Mouse (Mus musculus) heart, embryonic 12.5 days (tissue): ENCODE measurements around the gene Npb. TPM values are rescaled to one million over a fixed set of nuclear protein-coding genes. Genes with fewer than 3 reads are reported as not detected.
"Not testable (repeated sequence)": the region's sequence is repeated elsewhere in the genome, so short reads cannot be mapped to it uniquely, and the experiment has no call there.

Source experiments
- ATAC-seq: fragments of 200-750 bp; cut with Nextera tagmentation; 2 replicates; pipeline ENCODE4 v1.8.0; 2017; ENCODE audit warnings: moderate TSS enrichment, moderate library complexity; ENCODE audit not compliant: insufficient number of reproducible peaks, low FRiP score
- H3K27ac ChIP-seq: fragments of 300-500 bp; sonication (generic); 2 replicates; pipeline ENCODE4 v1.5.1; 2016; ENCODE audit warnings: mild to moderate bottlenecking, moderate library complexity; ENCODE audit not compliant: poor library complexity, severe bottlenecking
- H3K27me3 ChIP-seq: fragments of 300-500 bp; sonication (generic); replicated peaks from 2 replicates; pipeline ENCODE4 v1.6.1; 2016; ENCODE audit warnings: mild to moderate bottlenecking, moderate library complexity
- H3K36me3 ChIP-seq: fragments of 300-500 bp; sonication (generic); 2 replicates; pipeline ENCODE4 v1.6.1; 2016; ENCODE audit warnings: mild to moderate bottlenecking, moderate library complexity
- H3K4me1 ChIP-seq: fragments of 300-500 bp; sonication (generic); replicated peaks from 2 replicates; pipeline ENCODE4 v1.6.1; 2016; ENCODE audit warnings: mild to moderate bottlenecking
- H3K4me2 ChIP-seq: fragments of 300-500 bp; sonication (generic); 2 replicates; pipeline ENCODE4 v1.6.1; 2016; ENCODE audit warnings: mild to moderate bottlenecking, moderate library complexity
- H3K4me3 ChIP-seq: fragments of 300-500 bp; sonication (generic); 2 replicates; pipeline ENCODE4 v1.5.1; 2016; ENCODE audit warnings: mild to moderate bottlenecking
- H3K9ac ChIP-seq: fragments of 300-500 bp; sonication (generic); 2 replicates; pipeline ENCODE4 v1.6.1; 2016; ENCODE audit warnings: mild to moderate bottlenecking, moderate library complexity
- H3K9me3 ChIP-seq: fragments of 300-500 bp; sonication (generic); replicated peaks from 2 replicates; pipeline ENCODE4 v1.6.1; 2016; ENCODE audit warnings: mild to moderate bottlenecking, moderate library complexity
- WGBS: fragments of 180-500 bp; shearing (Covaris S2); methylation state at CpG from one replicate; pipeline ENCODE4 v1.1.7; 2016; 5-methylcytosine and 5-hydroxymethylcytosine counted together
- polyA plus RNA-seq: library from polyadenylated mRNA; unstranded; fragments of >200 nt; fragmentation: Nextera tagmentation; extraction: Ambion mirVana; gene quantifications from 2 replicates; pipeline ENCODE4 v1.2.1, GENCODE M21; 2016

Gene Npb
- polyA plus RNA-seq, result 13.6 and 20.3 TPM in 2 replicates

GRCm38 (mm10) chr11:120608241-120609034 is at the start of gene Npb:
Npb (plus strand) TSS chr11:120608477.
- peaks cover 72% of the 10 kb centered on the region for H3K36me3 ChIP-seq
- H3K27ac ChIP-seq, result peak within 1 kb of the TSS; percentile 56
- 6% methylated on average over 45 of the region's 45 CpGs for WGBS
- no peak for ATAC-seq
- peak within 1 kb of the TSS; percentile 43 for H3K4me3 ChIP-seq
- H3K27me3 ChIP-seq, result no peaks in the 10 kb centered on the region; the same call in 1 of the 2 replicates
- peak within 1 kb of the TSS; percentile 70 for H3K4me2 ChIP-seq
- H3K9ac ChIP-seq, result peak within 1 kb of the TSS; percentile 70
- peaks cover 33% of the 10 kb centered on the region for H3K4me1 ChIP-seq
- no peaks in the 10 kb centered on the region for H3K9me3 ChIP-seq

GRCm38 (mm10) chr11:120558843-120559242 is 49.4 kb upstream of the Npb start:
- not testable (repeated sequence) for H3K4me2 ChIP-seq, H3K9ac ChIP-seq, H3K27me3 ChIP-seq, H3K9me3 ChIP-seq, ATAC-seq, H3K27ac ChIP-seq, H3K4me3 ChIP-seq
- H3K4me1 ChIP-seq, result peaks cover 15% of the 10 kb centered on the region
- H3K36me3 ChIP-seq, result peaks cover 52% of the 10 kb centered on the region
- 90% methylated on average over 6 of the region's 6 CpGs for WGBS

- H3K36me3 ChIP-seq, result peaks cover 74% of the 10 kb centered on the region
- peaks cover 4% of the 10 kb centered on the region; the same call in 1 of the 2 replicates for H3K9me3 ChIP-seq
- no peak overlapping the region for H3K4me3 ChIP-seq
- H3K9ac ChIP-seq, result no peak overlapping the region
- H3K27me3 ChIP-seq, result no peaks in the 10 kb centered on the region
- H3K4me2 ChIP-seq, result no peak overlapping the region
- H3K27ac ChIP-seq, result no peak overlapping the region
- H3K4me1 ChIP-seq, result no peaks in the 10 kb centered on the region
- ATAC-seq, result no peak
- 88% methylated on average over 13 of the region's 13 CpGs for WGBS
Observed at GRCm38 (mm10) chr11:120560952-120561728, 47.1 kb upstream of the Npb start.

GRCm38 (mm10) chr11:120562949-120563348 is 45.3 kb upstream of the Npb start:
- Histone ChIP-seq H3K9ac (no peak overlapping the region), H3K9me3 (no peaks in the 10 kb centered on the region), H3K27me3 (no peaks in the 10 kb centered on the region), H3K36me3 (peaks cover 92% of the 10 kb centered on the region), H3K4me1 (no peaks in the 10 kb centered on the region), H3K4me2 (no peak overlapping the region), H3K4me3 (no peak overlapping the region), H3K27ac (no peak overlapping the region)
- 95% methylated on average over 13 of the region's 13 CpGs for WGBS
- no peak for ATAC-seq

- no peak overlapping the region for H3K4me2 ChIP-seq
Observed at GRCm38 (mm10) chr11:120565114-120565513, 43.2 kb upstream of the Npb start.

GRCm38 (mm10) chr11:120568324-120568723 is 40.0 kb upstream of the Npb start:
- WGBS, result 92% methylated on average over 6 of the region's 6 CpGs
- Histone ChIP-seq H3K9ac (no peak overlapping the region), H3K4me2 (no peak overlapping the region), H3K9me3 (no peaks in the 10 kb centered on the region), H3K4me1 (peaks cover 13% of the 10 kb centered on the region), H3K36me3 (peaks cover 74% of the 10 kb centered on the region), H3K27ac (no peak overlapping the region), H3K27me3 (no peaks in the 10 kb centered on the region), H3K4me3 (no peak overlapping the region)
- no peak for ATAC-seq

More at GRCm38 (mm10) chr11:120565114-120565513, 43.2 kb upstream of the Npb start:
- Histone ChIP-seq H3K27ac (no peak overlapping the region), H3K9ac (no peak overlapping the region; the same call in 1 of the 2 replicates), H3K36me3 (peaks cover 92% of the 10 kb centered on the region), H3K4me1 (no peaks in the 10 kb centered on the region), H3K27me3 (no peaks in the 10 kb centered on the region), H3K9me3 (no peaks in the 10 kb centered on the region), H3K4me3 (no peak overlapping the region)
- WGBS, result 82% methylated on average over 9 of the region's 9 CpGs
- no peak for ATAC-seq

- ATAC-seq, result no peak
- Histone ChIP-seq H3K27me3 (no peaks in the 10 kb centered on the region), H3K4me2 (peak overlapping the region; percentile 80), H3K9me3 (no peaks in the 10 kb centered on the region), H3K36me3 (peaks cover 47% of the 10 kb centered on the region), H3K4me1 (peaks cover 21% of the 10 kb centered on the region), H3K9ac (peak overlapping the region; percentile 96), H3K27ac (no peak overlapping the region), H3K4me3 (peak overlapping the region; percentile 95)
- WGBS, result 39% methylated on average over 3 of the region's 3 CpGs
Observed at GRCm38 (mm10) chr11:120571122-120571521, 37.2 kb upstream of the Npb start.

GRCm38 (mm10) chr11:120571754-120572416 is 36.4 kb upstream of the Npb start:
- Histone ChIP-seq H3K27me3 (no peaks in the 10 kb centered on the region), H3K9me3 (no peaks in the 10 kb centered on the region), H3K9ac (peak overlapping the region; percentile 96), H3K4me3 (peak overlapping the region; percentile 95), H3K4me1 (peaks cover 21% of the 10 kb centered on the region), H3K36me3 (peaks cover 42% of the 10 kb centered on the region), H3K4me2 (peak overlapping the region; percentile 80), H3K27ac (peak overlapping the region; percentile 98)
- 6% methylated on average over 11 of the region's 11 CpGs for WGBS
- no peak for ATAC-seq

- Histone ChIP-seq H3K4me2 (peak overlapping the region; percentile 80), H3K4me1 (peaks cover 21% of the 10 kb centered on the region), H3K9me3 (no peaks in the 10 kb centered on the region), H3K36me3 (peaks cover 42% of the 10 kb centered on the region), H3K27me3 (no peaks in the 10 kb centered on the region), H3K4me3 (peak overlapping the region; percentile 95), H3K9ac (peak overlapping the region; percentile 96), H3K27ac (peak overlapping the region; percentile 98)
- ATAC-seq, result peak; percentile 34
- under 1% methylated on average over 24 of the region's 24 CpGs for WGBS
Observed at GRCm38 (mm10) chr11:120572417-120572751, 35.9 kb upstream of the Npb start.

GRCm38 (mm10) chr11:120572752-120573584 is 35.3 kb upstream of the Npb start, which contains the start of gene P4hb:
P4hb (minus strand) TSS chr11:120573253.
- H3K36me3 ChIP-seq, result peaks cover 42% of the 10 kb centered on the region
- no peaks in the 10 kb centered on the region for H3K27me3 ChIP-seq
- H3K27ac ChIP-seq, result peak within 1 kb of the TSS; percentile 98
- WGBS, result under 1% methylated on average over 94 of the region's 94 CpGs
- H3K4me1 ChIP-seq, result peaks cover 21% of the 10 kb centered on the region
- H3K9ac ChIP-seq, result peak within 1 kb of the TSS; percentile 96
- H3K4me2 ChIP-seq, result peak within 1 kb of the TSS; percentile 88
- no peaks in the 10 kb centered on the region for H3K9me3 ChIP-seq
- H3K4me3 ChIP-seq, result peak within 1 kb of the TSS; percentile 95
- peak; percentile 97 for ATAC-seq
